In genomic region chr5:3597171-3597570, GRCm38 (mm10) we compare ENCODE assay signal across 9 mouse cellular contexts. TPM values are rescaled to one million over a fixed set of nuclear protein-coding genes. Genes with fewer than 3 reads are reported as not detected.
DNase-seq lines count a peak whose midpoint lies in the region; ATAC-seq lines count a peak whose summit lies in the region.
"Had no signal": no experiment of that assay in that cellular context is flagged by ENCODE, and none has a peak within 500 bp of the region (broad histone marks: within the 10 kb centered on the region; RNA-seq: fewer than 3 reads in every experiment).

No protein-coding gene starts in this region.

- no peaks in the 10 kb centered on the region for H3K9me3 ChIP-seq in heart, embryonic 15.5 days (replicated peaks)
- H3K9me3 ChIP-seq in hindbrain, embryonic 15.5 days: no peaks in the 10 kb centered on the region
- no peaks in the 10 kb centered on the region for H3K9me3 ChIP-seq in midbrain, embryonic 13.5 days

- 0 out of 2 replicates have a peak overlapping the region, but pooled peaks have one; percentile 77 for H3K9ac ChIP-seq in heart, embryonic 15.5 days
- H3K9ac ChIP-seq in hindbrain, embryonic 15.5 days: peak overlapping the region; percentile 68; the same call in 1 of the 2 replicates
- H3K9ac ChIP-seq in midbrain, embryonic 13.5 days (replicated peaks): peak overlapping the region; percentile 75

- H3K4me1 ChIP-seq in heart, embryonic 15.5 days (replicated peaks): peaks cover 13% of the 10 kb centered on the region
- peaks cover 14% of the 10 kb centered on the region; the same call in 1 of the 2 replicates for H3K4me1 ChIP-seq in brown adipose tissue, adult 24 weeks (ENCODE audit: control insufficient read depth, insufficient read depth, insufficient read length, low read length)
- peaks cover 21% of the 10 kb centered on the region for H3K4me1 ChIP-seq in hindbrain, embryonic 15.5 days (replicated peaks)
- peaks cover 29% of the 10 kb centered on the region for H3K4me1 ChIP-seq in midbrain, embryonic 13.5 days (replicated peaks)

- DNase-seq in heart, adult 11 months: no peak
- no peak for DNase-seq in natural killer cell, adult 2 months (ENCODE audit: low spot score in 2 of 2)
- DNase-seq in adrenal gland, adult 2 months: no peak
- DNase-seq in heart, postnatal 4 days: no peak

- ATAC-seq in heart, embryonic 15.5 days (replicated peaks; ENCODE audit: insufficient number of reproducible peaks, insufficient read depth, low FRiP score, low read depth): no peak
- ATAC-seq in hindbrain, embryonic 15.5 days (ENCODE audit: low FRiP score, low read depth): no peak
- ATAC-seq in midbrain, embryonic 13.5 days: no peak

- no peak overlapping the region for H3K27ac ChIP-seq in heart, embryonic 15.5 days
- no peak overlapping the region for H3K27ac ChIP-seq in brown adipose tissue, adult 24 weeks (replicated peaks; ENCODE audit: low read depth, low read length)
- H3K27ac ChIP-seq in hindbrain, embryonic 15.5 days (replicated peaks): no peak overlapping the region
- no peak overlapping the region for H3K27ac ChIP-seq in midbrain, embryonic 13.5 days

- H3K4me2 ChIP-seq in heart, embryonic 15.5 days: peak overlapping the region; percentile 70
- peak overlapping the region; percentile 63 for H3K4me2 ChIP-seq in hindbrain, embryonic 15.5 days
- H3K4me2 ChIP-seq in midbrain, embryonic 13.5 days (replicated peaks): peak overlapping the region; percentile 82

- H3K36me3 ChIP-seq in heart, embryonic 15.5 days: peaks cover 4% of the 10 kb centered on the region; the same call in 1 of the 2 replicates
- H3K36me3 ChIP-seq in hindbrain, embryonic 15.5 days: peaks cover 3% of the 10 kb centered on the region; the same call in 1 of the 2 replicates
- H3K36me3 ChIP-seq in midbrain, embryonic 13.5 days: no peaks in the 10 kb centered on the region

- peak overlapping the region; percentile 85; the same call in 1 of the 2 replicates for H3K4me3 ChIP-seq in heart, embryonic 15.5 days
- peak overlapping the region; percentile 97 for H3K4me3 ChIP-seq in brown adipose tissue, adult 24 weeks (ENCODE audit: insufficient read depth, low read depth, low read length)
- peak overlapping the region; percentile 83 for H3K4me3 ChIP-seq in hindbrain, embryonic 15.5 days
- peak overlapping the region; percentile 74 for H3K4me3 ChIP-seq in midbrain, embryonic 13.5 days (replicated peaks)

- no peaks in the 10 kb centered on the region for H3K27me3 ChIP-seq in heart, embryonic 15.5 days
- no peaks in the 10 kb centered on the region for H3K27me3 ChIP-seq in hindbrain, embryonic 15.5 days
- no peaks in the 10 kb centered on the region for H3K27me3 ChIP-seq in midbrain, embryonic 13.5 days

RNA-seq across cellular contexts. Expression of gene Rbm48, which starts 0.8 kb away (rescaled TPM):
- polyA plus RNA-seq in heart, embryonic 15.5 days (2015; fragmentation: Nextera tagmentation; extraction: Ambion mirVana): 7.6 and 9.4 TPM in 2 replicates
- 3.9 and 4.3 TPM in 2 replicates for polyA plus RNA-seq in brown adipose tissue, adult 24 weeks (2012; ENCODE audit: insufficient read depth, insufficient read length, missing spikeins)
- polyA plus RNA-seq in hindbrain, embryonic 15.5 days (2015; fragmentation: Nextera tagmentation; extraction: Ambion mirVana): 15.5 and 16.6 TPM in 2 replicates
- polyA plus RNA-seq in midbrain, embryonic 13.5 days (2015; fragmentation: Nextera tagmentation; extraction: Ambion mirVana): 15.6 and 18.6 TPM in 2 replicates
- total RNA-seq in adrenal gland, adult 2 months (2021): 1 to 10 TPM; 8.8 to 9.4 TPM
- polyA plus RNA-seq in adrenal gland, adult 2 months (2012; rRNA removed): 2.0 and 2.8 TPM in 2 replicates
- 1 to 10 TPM; 8.1 to 8.3 TPM for total RNA-seq in heart, postnatal 4 days (2021)

RNA-seq across cellular contexts. Expression of gene Pex1, which starts 1.3 kb away (rescaled TPM):
- 10.1 and 11.3 TPM in 2 replicates for polyA plus RNA-seq in heart, embryonic 15.5 days (2015; fragmentation: Nextera tagmentation; extraction: Ambion mirVana)
- polyA plus RNA-seq in brown adipose tissue, adult 24 weeks (2012; ENCODE audit: insufficient read depth, insufficient read length, missing spikeins): 13.8 and 17.3 TPM in 2 replicates
- polyA plus RNA-seq in hindbrain, embryonic 15.5 days (2015; fragmentation: Nextera tagmentation; extraction: Ambion mirVana): 22.6 and 23.0 TPM in 2 replicates
- polyA plus RNA-seq in midbrain, embryonic 13.5 days (2015; fragmentation: Nextera tagmentation; extraction: Ambion mirVana): 23.7 and 28.7 TPM in 2 replicates
- 10 to 100 TPM; 20.9 to 43.1 TPM for total RNA-seq in adrenal gland, adult 2 months (2021)
- 6.0 and 8.9 TPM in 2 replicates for polyA plus RNA-seq in adrenal gland, adult 2 months (2012; rRNA removed)
- total RNA-seq in heart, postnatal 4 days (2021): 10 to 100 TPM; 11.3 to 12.3 TPM

RNA-seq across cellular contexts. Expression of gene 1700109H08Rik, which starts 25.8 kb away (rescaled TPM):
- polyA plus RNA-seq in heart, embryonic 15.5 days (2015; fragmentation: Nextera tagmentation; extraction: Ambion mirVana): 1.6 and 2.4 TPM in 2 replicates
- 1.9 TPM in 1 of 2 replicates, not detected in the other for polyA plus RNA-seq in brown adipose tissue, adult 24 weeks (2012; ENCODE audit: insufficient read depth, insufficient read length, missing spikeins)
- 2.2 and 2.9 TPM in 2 replicates for polyA plus RNA-seq in hindbrain, embryonic 15.5 days (2015; fragmentation: Nextera tagmentation; extraction: Ambion mirVana)
- 4.1 and 4.3 TPM in 2 replicates for polyA plus RNA-seq in midbrain, embryonic 13.5 days (2015; fragmentation: Nextera tagmentation; extraction: Ambion mirVana)
- total RNA-seq in adrenal gland, adult 2 months (2021): 1 to 10 TPM; 1.5 to 2.9 TPM
- 1.2 and 1.9 TPM in 2 replicates for polyA plus RNA-seq in adrenal gland, adult 2 months (2012; rRNA removed)
- 1 to 10 TPM; 3.9 to 4.2 TPM for total RNA-seq in heart, postnatal 4 days (2021)

RNA-seq across cellular contexts. Expression of gene Fam133b, which starts 53.5 kb away (rescaled TPM):
- 15.0 and 16.8 TPM in 2 replicates for polyA plus RNA-seq in heart, embryonic 15.5 days (2015; fragmentation: Nextera tagmentation; extraction: Ambion mirVana)
- polyA plus RNA-seq in brown adipose tissue, adult 24 weeks (2012; ENCODE audit: insufficient read depth, insufficient read length, missing spikeins): 9.1 and 16.1 TPM in 2 replicates
- polyA plus RNA-seq in hindbrain, embryonic 15.5 days (2015; fragmentation: Nextera tagmentation; extraction: Ambion mirVana): 22.6 and 26.0 TPM in 2 replicates
- 32.5 and 35.5 TPM in 2 replicates for polyA plus RNA-seq in midbrain, embryonic 13.5 days (2015; fragmentation: Nextera tagmentation; extraction: Ambion mirVana)
- total RNA-seq in adrenal gland, adult 2 months (2021): 10 to 100 TPM; 26.7 to 31.9 TPM
- 2.9 and 3.5 TPM in 2 replicates for polyA plus RNA-seq in adrenal gland, adult 2 months (2012; rRNA removed)
- total RNA-seq in heart, postnatal 4 days (2021): 10 to 100 TPM; 23.1 to 24.3 TPM

RNA-seq across cellular contexts. Expression of gene Tmbim7, which starts 53.8 kb away (rescaled TPM):
- polyA plus RNA-seq in heart, embryonic 15.5 days (2015; fragmentation: Nextera tagmentation; extraction: Ambion mirVana): not detected in 2 replicates
- polyA plus RNA-seq in brown adipose tissue, adult 24 weeks (2012; ENCODE audit: insufficient read depth, insufficient read length, missing spikeins): not detected in 2 replicates
- polyA plus RNA-seq in hindbrain, embryonic 15.5 days (2015; fragmentation: Nextera tagmentation; extraction: Ambion mirVana): not detected in 2 replicates
- polyA plus RNA-seq in midbrain, embryonic 13.5 days (2015; fragmentation: Nextera tagmentation; extraction: Ambion mirVana): not detected in 2 replicates
- total RNA-seq in adrenal gland, adult 2 months (2021): not detected
- not detected in 2 replicates for polyA plus RNA-seq in adrenal gland, adult 2 months (2012; rRNA removed)
- not detected for total RNA-seq in heart, postnatal 4 days (2021)
- polyA plus RNA-seq: thymus, postnatal 0 days had no signal
